Mouse (Mus musculus): ENCODE measurements at regions not wholly inside any gene's neighbourhood (a gene's known extent, or its start where the extent isn't known, plus 50 kb on each side); places are given as distances from the start of the nearest gene placed in this dataset.
"Not testable (repeated sequence)": the region's sequence is repeated elsewhere in the genome, so short reads cannot be mapped to it uniquely, and the experiment has no call there.

GRCm38 (mm10) chr12:82056782-82057611 lies 112.1 kb upstream of the Sipa1l1 start:
- H3K27ac ChIP-seq; H3K36me3 ChIP-seq; H3K4me3 ChIP-seq; H3K9me3 ChIP-seq; ATAC-seq (ENCODE audit: insufficient number of reproducible peaks, insufficient read depth, low FRiP score, low TSS enrichment, low read depth); H3K4me1 ChIP-seq; H3K9ac ChIP-seq; H3K4me2 ChIP-seq; H3K27me3 ChIP-seq: not testable (repeated sequence)
- no CpG with 5 or more reads among the region's 6 CpGs for WGBS

GRCm38 (mm10) chr12:82064986-82065385 lies 104.1 kb upstream of the Sipa1l1 start:
- H3K4me2 ChIP-seq = no peak overlapping the region
- H3K4me3 ChIP-seq = no peak overlapping the region
- H3K36me3 ChIP-seq = no peaks in the 10 kb centered on the region
- 78% methylated on average over 4 of the region's 4 CpGs for WGBS
- no peak overlapping the region for H3K27ac ChIP-seq
- H3K9me3 ChIP-seq = no peaks in the 10 kb centered on the region
- H3K4me1 ChIP-seq = peaks cover 9% of the 10 kb centered on the region
- no peak for ATAC-seq (ENCODE audit: insufficient number of reproducible peaks, insufficient read depth, low FRiP score, low TSS enrichment, low read depth)
- no peak overlapping the region for H3K9ac ChIP-seq
- H3K27me3 ChIP-seq = no peaks in the 10 kb centered on the region

- H3K9me3 ChIP-seq = no peaks in the 10 kb centered on the region
- H3K27ac ChIP-seq = no peak overlapping the region
- H3K9ac ChIP-seq = no peak overlapping the region
- H3K4me3 ChIP-seq = no peak overlapping the region
- peaks cover 9% of the 10 kb centered on the region for H3K4me1 ChIP-seq
- H3K36me3 ChIP-seq = no peaks in the 10 kb centered on the region
- H3K27me3 ChIP-seq = no peaks in the 10 kb centered on the region
- no peak overlapping the region for H3K4me2 ChIP-seq
- WGBS = 34% methylated on average over 4 of the region's 4 CpGs
- no peak for ATAC-seq (ENCODE audit: insufficient number of reproducible peaks, insufficient read depth, low FRiP score, low TSS enrichment, low read depth)
These were observed 102.3 kb upstream of the Sipa1l1 start for GRCm38 (mm10) chr12:82066860-82067259.

- no peak overlapping the region for H3K4me3 ChIP-seq
- H3K4me1 ChIP-seq = peaks cover 30% of the 10 kb centered on the region
- H3K9me3 ChIP-seq = no peaks in the 10 kb centered on the region
- no peak overlapping the region for H3K4me2 ChIP-seq
- WGBS = 84% methylated on average over 9 of the region's 9 CpGs
- H3K27me3 ChIP-seq = no peaks in the 10 kb centered on the region
- no peak overlapping the region for H3K27ac ChIP-seq
- no peak for ATAC-seq (ENCODE audit: insufficient number of reproducible peaks, insufficient read depth, low FRiP score, low TSS enrichment, low read depth)
- H3K9ac ChIP-seq = no peak overlapping the region
- no peaks in the 10 kb centered on the region for H3K36me3 ChIP-seq
These were observed 99.5 kb upstream of the Sipa1l1 start for GRCm38 (mm10) chr12:82069621-82070020.

- Histone ChIP-seq H3K27me3 (no peaks in the 10 kb centered on the region), H3K4me1 (peaks cover 38% of the 10 kb centered on the region), H3K27ac (no peak overlapping the region), H3K4me3 (no peak overlapping the region), H3K36me3 (no peaks in the 10 kb centered on the region), H3K9ac (no peak overlapping the region), H3K4me2 (no peak overlapping the region), H3K9me3 (no peaks in the 10 kb centered on the region)
- ATAC-seq (ENCODE audit: insufficient number of reproducible peaks, insufficient read depth, low FRiP score, low TSS enrichment, low read depth) = peak; percentile 18; the same call in 1 of the 2 replicates
- 39% methylated on average over 13 of the region's 13 CpGs for WGBS
These were observed 96.2 kb upstream of the Sipa1l1 start for GRCm38 (mm10) chr12:82072810-82073465.

- no peaks in the 10 kb centered on the region for H3K27me3 ChIP-seq
- peak overlapping the region; percentile 89 for H3K27ac ChIP-seq
- H3K36me3 ChIP-seq = no peaks in the 10 kb centered on the region
- no peak for ATAC-seq (ENCODE audit: insufficient number of reproducible peaks, insufficient read depth, low FRiP score, low TSS enrichment, low read depth)
- H3K9ac ChIP-seq = no peak overlapping the region
- H3K4me3 ChIP-seq = no peak overlapping the region
- peaks cover 38% of the 10 kb centered on the region for H3K4me1 ChIP-seq
- 21% methylated on average over 13 of the region's 13 CpGs for WGBS
- no peaks in the 10 kb centered on the region for H3K9me3 ChIP-seq
- no peak overlapping the region; the same call in 1 of the 2 replicates for H3K4me2 ChIP-seq
These were observed 93.5 kb upstream of the Sipa1l1 start for GRCm38 (mm10) chr12:82075479-82076221.

GRCm38 (mm10) chr12:82076766-82077165 lies 92.4 kb upstream of the Sipa1l1 start:
- H3K9me3 ChIP-seq = no peaks in the 10 kb centered on the region
- no peak for ATAC-seq (ENCODE audit: insufficient number of reproducible peaks, insufficient read depth, low FRiP score, low TSS enrichment, low read depth)
- 66% methylated on average over 8 of the region's 8 CpGs for WGBS

GRCm38 (mm10) chr12:82077945-82078344 lies 91.2 kb upstream of the Sipa1l1 start:
- H3K4me1 ChIP-seq = peaks cover 27% of the 10 kb centered on the region
- no peak overlapping the region for H3K4me3 ChIP-seq
- no peak overlapping the region for H3K4me2 ChIP-seq
- no peaks in the 10 kb centered on the region for H3K9me3 ChIP-seq
- no peaks in the 10 kb centered on the region for H3K36me3 ChIP-seq
- ATAC-seq (ENCODE audit: insufficient number of reproducible peaks, insufficient read depth, low FRiP score, low TSS enrichment, low read depth) = no peak
- WGBS = 84% methylated on average over 5 of the region's 5 CpGs
- H3K27me3 ChIP-seq = no peaks in the 10 kb centered on the region
- no peak overlapping the region for H3K9ac ChIP-seq
- no peak overlapping the region for H3K27ac ChIP-seq

More at GRCm38 (mm10) chr12:82076766-82077165, 92.4 kb upstream of the Sipa1l1 start:
- Histone ChIP-seq H3K4me3 (no peak overlapping the region), H3K9ac (no peak overlapping the region), H3K4me2 (no peak overlapping the region), H3K27ac (no peak overlapping the region), H3K4me1 (peaks cover 38% of the 10 kb centered on the region), H3K27me3 (no peaks in the 10 kb centered on the region), H3K36me3 (no peaks in the 10 kb centered on the region)

- no peak overlapping the region for H3K4me3 ChIP-seq
- H3K9me3 ChIP-seq = no peaks in the 10 kb centered on the region
- no peak overlapping the region for H3K9ac ChIP-seq
- H3K36me3 ChIP-seq = no peaks in the 10 kb centered on the region
- peaks cover 19% of the 10 kb centered on the region for H3K4me1 ChIP-seq
- no peak for ATAC-seq (ENCODE audit: insufficient number of reproducible peaks, insufficient read depth, low FRiP score, low TSS enrichment, low read depth)
- no peak overlapping the region for H3K4me2 ChIP-seq
- H3K27ac ChIP-seq = no peak overlapping the region
- H3K27me3 ChIP-seq = no peaks in the 10 kb centered on the region
These were observed 90.4 kb upstream of the Sipa1l1 start for GRCm38 (mm10) chr12:82078740-82079139.

- Histone ChIP-seq H3K4me1 (peaks cover 15% of the 10 kb centered on the region), H3K27me3 (no peaks in the 10 kb centered on the region), H3K36me3 (no peaks in the 10 kb centered on the region), H3K4me3 (no peak overlapping the region), H3K27ac (no peak overlapping the region), H3K9ac (no peak overlapping the region), H3K9me3 (no peaks in the 10 kb centered on the region), H3K4me2 (no peak overlapping the region)
- WGBS = 74% methylated on average over 6 of the region's 6 CpGs
- no peak for ATAC-seq (ENCODE audit: insufficient number of reproducible peaks, insufficient read depth, low FRiP score, low TSS enrichment, low read depth)
These were observed 88.8 kb upstream of the Sipa1l1 start for GRCm38 (mm10) chr12:82080196-82080880.

GRCm38 (mm10) chr12:82082596-82082995 lies 86.5 kb upstream of the Sipa1l1 start:
- not testable (repeated sequence) for H3K4me2 ChIP-seq; H3K4me1 ChIP-seq; H3K27me3 ChIP-seq; H3K9ac ChIP-seq; H3K27ac ChIP-seq; ATAC-seq (ENCODE audit: insufficient number of reproducible peaks, insufficient read depth, low FRiP score, low TSS enrichment, low read depth); H3K9me3 ChIP-seq; H3K36me3 ChIP-seq; H3K4me3 ChIP-seq
- 98% methylated on average over 4 of the region's 4 CpGs for WGBS

All from embryonic facial prominence, embryonic 13.5 days (tissue).